In the genomic region with DNA sequence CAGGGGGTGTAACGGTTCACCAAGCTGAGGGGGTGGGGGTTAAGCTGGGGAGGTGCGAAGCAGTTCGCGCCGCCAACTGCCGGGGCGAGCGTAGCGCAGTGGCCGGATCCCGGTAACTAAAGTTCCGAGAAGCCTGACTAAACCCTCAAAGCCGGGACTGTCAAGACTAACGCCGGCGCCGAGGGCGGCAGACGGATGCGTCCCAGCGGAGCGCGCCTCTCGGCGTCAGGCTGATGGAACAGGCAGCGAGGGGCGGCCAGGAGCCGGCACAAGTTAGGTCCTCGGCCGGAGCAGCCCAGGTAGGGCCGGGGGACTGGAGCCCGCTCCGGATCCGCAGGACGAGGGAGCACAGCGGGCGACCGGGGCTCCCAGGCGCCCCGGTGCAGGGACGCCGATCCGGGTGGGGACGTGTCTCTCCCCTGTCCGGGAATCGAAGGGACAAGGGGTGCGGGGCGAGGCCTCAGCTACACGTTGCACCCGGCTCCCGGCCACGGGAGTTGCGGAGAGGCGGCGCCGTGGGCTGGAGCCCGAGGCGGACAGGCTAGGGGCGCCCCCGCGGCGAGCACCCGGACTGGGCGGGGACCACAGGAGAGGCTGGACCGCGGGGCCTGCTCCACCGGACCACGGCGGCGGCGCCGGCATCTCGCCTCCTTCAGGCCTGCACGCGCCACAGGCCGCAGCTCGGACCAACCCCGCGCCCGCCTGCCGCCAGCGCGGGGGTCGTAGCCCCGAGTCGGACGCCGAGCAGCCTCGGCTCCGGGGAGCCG, we compare ENCODE assay signal across 8 mouse cellular contexts. TPM values are rescaled to one million over a fixed set of nuclear protein-coding genes. Genes with fewer than 3 reads are reported as not detected.
DNase-seq lines count a peak whose midpoint lies in the region; ATAC-seq lines count a peak whose summit lies in the region.

No protein-coding gene starts in this region.

- H3K9ac ChIP-seq in hindbrain, embryonic 14.5 days, result peak overlapping the region; percentile 97

- peak overlapping the region; percentile 94 for H3K4me3 ChIP-seq in hindbrain, embryonic 14.5 days (replicated peaks; ENCODE audit: low read length)
- peak overlapping the region; percentile 96 for H3K4me3 ChIP-seq in megakaryocyte, embryonic 14.5 days (replicated peaks)

- WGBS in hindbrain, embryonic 14.5 days, result under 1% methylated on average over 72 of the region's 91 CpGs

- H3K9me3 ChIP-seq in hindbrain, embryonic 14.5 days (ENCODE audit: control insufficient read depth, low read length), result no peaks in the 10 kb centered on the region
- no peaks in the 10 kb centered on the region for H3K9me3 ChIP-seq in megakaryocyte, embryonic 14.5 days

- ATAC-seq in hindbrain, embryonic 14.5 days (ENCODE audit: low FRiP score), result peak; percentile 85

- H3K27ac ChIP-seq in hindbrain, embryonic 14.5 days, result peak overlapping the region; percentile 92

- intact Hi-C loops in left cerebral cortex, postnatal 10 days (cut with DNase I), result loop anchor here (5.0 kb wide), 3 partner anchors 75 to 140 kb away; no protein-coding TSS in a partner anchor

- peak; percentile 52 for DNase-seq in T-cell, adult 2 months (ENCODE audit: low spot score)
- peak; percentile 73 to 79 for DNase-seq in cerebellum, postnatal 14 days
- peak; percentile 61 to 66 for DNase-seq in frontal cortex, postnatal 36 days (ENCODE audit: low spot score in 2 of 2)
- peak; percentile 52 for DNase-seq in hindbrain, embryonic 14.5 days (ENCODE audit: low spot score)
- peak; percentile 36 to 87 for DNase-seq in left cerebral cortex, postnatal 10 days (ENCODE audit: extremely low spot score in 1 of 2, low spot score in 2 of 2)
- peak; percentile 61 for DNase-seq in right cerebral cortex, postnatal 14 days
- DNase-seq in urinary bladder, postnatal 25 days (ENCODE audit: low spot score), result peak; percentile 65

- H3K4me2 ChIP-seq in hindbrain, embryonic 14.5 days (replicated peaks), result peak overlapping the region; percentile 87

- H3K36me3 ChIP-seq in hindbrain, embryonic 14.5 days (replicated peaks; ENCODE audit: control insufficient read depth, insufficient read depth), result no peaks in the 10 kb centered on the region
- peaks cover 34% of the 10 kb centered on the region for H3K36me3 ChIP-seq in megakaryocyte, embryonic 14.5 days (replicated peaks; ENCODE audit: low read length)

- no peaks in the 10 kb centered on the region for H3K27me3 ChIP-seq in hindbrain, embryonic 14.5 days (ENCODE audit: control insufficient read depth, insufficient read depth, low read length)
- H3K27me3 ChIP-seq in megakaryocyte, embryonic 14.5 days (replicated peaks), result no peaks in the 10 kb centered on the region

- H3K4me1 ChIP-seq in hindbrain, embryonic 14.5 days (replicated peaks; ENCODE audit: control insufficient read depth, insufficient read depth, low read length), result peaks cover 15% of the 10 kb centered on the region
- peaks cover 55% of the 10 kb centered on the region for H3K4me1 ChIP-seq in megakaryocyte, embryonic 14.5 days

RNA-seq across cellular contexts. Expression of a gene that starts 1.0 kb away (rescaled TPM):
- polyA plus RNA-seq in hindbrain, embryonic 14.5 days (2014; fragmentation: Nextera tagmentation; extraction: Ambion mirVana), result 14.0 and 14.6 TPM in 2 replicates
- total RNA-seq in left cerebral cortex, postnatal 10 days (2021), result 1 to 10 TPM; 8.5 to 9.8 TPM
- 0.96 and 2.2 TPM in 2 replicates for polyA plus RNA-seq in megakaryocyte, embryonic 14.5 days (2012; ENCODE audit: insufficient read depth, low replicate concordance)

Comparison
In these comparisons a context has a peak if more than half of its experiments do, and no peak if none do; other contexts are left out.
1. Peak in every context shown above with its lines: DNase-seq, ATAC-seq, H3K4me3 ChIP-seq and H3K27ac ChIP-seq.